Mouse (Mus musculus) midbrain, embryonic 12.5 days (tissue): ENCODE measurements around the gene Fkbp5. TPM values are rescaled to one million over a fixed set of nuclear protein-coding genes. Genes with fewer than 3 reads are reported as not detected.

Experiments used
- ATAC-seq: fragments of 200-750 bp; cut with Nextera tagmentation; 2 replicates; pipeline ENCODE4 v1.8.0; 2017; ENCODE audit warnings: low read depth, moderate TSS enrichment, moderate library complexity; ENCODE audit not compliant: low FRiP score
- H3K27ac ChIP-seq: fragments of 300-500 bp; sonication (generic); replicated peaks from 2 replicates; pipeline ENCODE4 v1.5.1; 2016; ENCODE audit warnings: mild to moderate bottlenecking
- H3K27me3 ChIP-seq: fragments of 300-500 bp; sonication (generic); 2 replicates; pipeline ENCODE4 v1.6.1; 2016; ENCODE audit warnings: mild to moderate bottlenecking
- H3K36me3 ChIP-seq: fragments of 300-500 bp; sonication (generic); 2 replicates; pipeline ENCODE4 v1.6.1; 2016
- H3K4me1 ChIP-seq: fragments of 300-500 bp; sonication (generic); 2 replicates; pipeline ENCODE4 v1.6.1; 2016
- H3K4me2 ChIP-seq: fragments of 300-500 bp; sonication (generic); replicated peaks from 2 replicates; pipeline ENCODE4 v1.6.1; 2016; ENCODE audit warnings: mild to moderate bottlenecking, moderate library complexity
- H3K4me3 ChIP-seq: fragments of 300-500 bp; sonication (generic); 2 replicates; pipeline ENCODE4 v1.5.1; 2016; ENCODE audit warnings: mild to moderate bottlenecking
- H3K9ac ChIP-seq: fragments of 300-500 bp; sonication (generic); replicated peaks from 2 replicates; pipeline ENCODE4 v1.6.1; 2016; ENCODE audit warnings: mild to moderate bottlenecking, moderate library complexity
- H3K9me3 ChIP-seq: fragments of 300-500 bp; sonication (generic); 2 replicates; pipeline ENCODE4 v1.6.1; 2016; ENCODE audit warnings: mild to moderate bottlenecking
- WGBS: fragments of 180-500 bp; shearing (Covaris S2); methylation state at CpG from one replicate; pipeline ENCODE4 v1.1.7; 2016; 5-methylcytosine and 5-hydroxymethylcytosine counted together
- microRNA-seq: library from miRNA; unstranded; fragments of <30 nt; microRNA quantifications from one replicate; pipeline ENCODE4, GENCODE M21; 2017
- polyA plus RNA-seq: library from polyadenylated mRNA; unstranded; fragments of >200 nt; fragmentation: Nextera tagmentation; extraction: Ambion mirVana; gene quantifications from 2 replicates; pipeline ENCODE4 v1.2.1, GENCODE M21; 2016

Fkbp5 gene
- polyA plus RNA-seq, 1 experiment from 2014 or later: 38.2 TPM

DNA sequence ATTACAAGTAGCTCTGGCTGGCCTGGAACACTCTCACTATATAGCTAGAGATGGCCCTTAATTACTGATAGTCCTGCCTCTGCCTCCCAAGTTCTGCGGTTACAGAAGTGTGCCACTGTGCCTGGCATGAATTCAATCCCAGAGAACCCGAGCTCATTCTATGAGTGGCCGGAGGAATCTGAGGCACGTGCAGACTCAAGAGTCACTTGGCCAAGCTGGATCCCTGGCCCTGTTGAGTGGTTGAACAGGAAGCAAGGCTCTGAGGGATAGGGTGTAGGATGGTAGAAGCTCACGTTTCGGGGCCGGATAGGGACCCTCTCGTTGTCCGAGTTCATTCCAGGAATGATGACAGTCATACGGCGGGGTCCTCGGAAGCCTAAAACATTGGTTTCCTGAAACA, 161.5 kb downstream of the Fkbp5 start:
- ATAC-seq: no peak
- H3K27me3 ChIP-seq: peaks cover 73% of the 10 kb centered on the region
- whole genome bisulfite sequencing: 91% methylated on average over 12 of the region's 12 CpGs

DNA sequence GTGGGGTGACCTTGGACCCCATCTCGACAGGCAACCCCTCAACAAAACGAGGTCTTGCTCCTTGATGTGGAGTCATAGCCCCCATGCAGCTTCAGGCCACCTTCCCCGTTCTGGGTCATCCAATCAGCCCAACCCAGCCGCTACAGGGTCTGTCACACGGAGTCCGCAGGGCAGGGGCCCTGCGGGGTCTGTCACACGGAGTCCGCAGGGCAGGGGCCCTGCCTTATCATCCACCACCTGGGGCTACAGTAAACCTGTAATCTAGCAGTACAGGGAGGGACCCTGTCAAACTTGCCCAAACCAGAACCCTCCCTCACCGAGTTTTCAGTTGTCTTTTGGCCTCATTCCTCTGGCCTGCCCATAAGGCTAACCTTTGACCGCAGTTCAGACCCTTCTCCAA, 165.3 kb downstream of the Fkbp5 start:
- Histone ChIP-seq H3K9ac (no peak overlapping the region), H3K4me1 (peaks cover 36% of the 10 kb centered on the region), H3K27me3 (peaks cover 58% of the 10 kb centered on the region), H3K4me3 (no peak overlapping the region), H3K27ac (no peak overlapping the region), H3K4me2 (peak overlapping the region; percentile 88; the same call in 1 of the 2 replicates), H3K9me3 (no peaks in the 10 kb centered on the region), H3K36me3 (no peaks in the 10 kb centered on the region)
- 14% methylated on average over 11 of the region's 11 CpGs for WGBS
- ATAC-seq: no peak

More for the DNA sequence above, 161.5 kb downstream of the Fkbp5 start:
- peaks cover 12% of the 10 kb centered on the region for H3K4me1 ChIP-seq
- H3K4me2 ChIP-seq: no peak overlapping the region
- H3K9ac ChIP-seq: no peak overlapping the region
- no peak overlapping the region for H3K27ac ChIP-seq
- H3K9me3 ChIP-seq: 0 out of 2 replicates have a peak, but pooled peaks cover 3% of the 10 kb centered on the region
- H3K36me3 ChIP-seq: no peaks in the 10 kb centered on the region
- H3K4me3 ChIP-seq: no peak overlapping the region

DNA sequence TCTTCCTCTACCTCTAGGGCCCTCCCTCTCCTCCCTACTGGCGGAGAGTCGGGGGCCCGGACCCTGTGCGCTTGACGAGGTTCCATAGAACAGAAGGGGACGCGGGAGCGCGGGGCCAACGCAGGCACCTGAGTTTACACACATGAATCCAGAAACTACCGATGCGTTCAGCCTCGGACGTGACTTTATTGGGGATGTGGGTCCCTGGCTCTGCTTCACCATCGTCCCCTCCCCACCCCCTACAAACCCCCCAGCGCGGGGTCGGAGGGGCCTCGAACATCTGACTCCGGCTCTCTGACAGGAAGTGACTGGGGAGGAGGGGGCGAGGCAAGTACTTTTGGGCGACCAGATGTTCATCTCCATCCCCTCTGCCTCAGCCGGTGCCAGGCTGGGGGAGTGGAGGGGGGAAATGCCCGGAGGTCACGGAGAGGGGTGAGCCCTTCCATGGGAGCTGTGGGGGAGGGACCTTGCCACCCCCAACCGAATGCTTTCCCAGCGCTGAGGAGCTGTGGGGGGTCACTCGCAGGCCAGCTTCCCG, 165.9 kb downstream of the Fkbp5 start:
- no peak for ATAC-seq
- Histone ChIP-seq H3K9me3 (no peaks in the 10 kb centered on the region), H3K27me3 (peaks cover 52% of the 10 kb centered on the region), H3K9ac (peak overlapping the region; percentile 60), H3K4me2 (peak overlapping the region; percentile 88), H3K36me3 (no peaks in the 10 kb centered on the region), H3K4me1 (peaks cover 36% of the 10 kb centered on the region), H3K27ac (peak overlapping the region; percentile 65; the same call in 1 of the 2 replicates), H3K4me3 (peak overlapping the region; percentile 63)
- under 1% methylated on average over 29 of the region's 29 CpGs for WGBS

DNA sequence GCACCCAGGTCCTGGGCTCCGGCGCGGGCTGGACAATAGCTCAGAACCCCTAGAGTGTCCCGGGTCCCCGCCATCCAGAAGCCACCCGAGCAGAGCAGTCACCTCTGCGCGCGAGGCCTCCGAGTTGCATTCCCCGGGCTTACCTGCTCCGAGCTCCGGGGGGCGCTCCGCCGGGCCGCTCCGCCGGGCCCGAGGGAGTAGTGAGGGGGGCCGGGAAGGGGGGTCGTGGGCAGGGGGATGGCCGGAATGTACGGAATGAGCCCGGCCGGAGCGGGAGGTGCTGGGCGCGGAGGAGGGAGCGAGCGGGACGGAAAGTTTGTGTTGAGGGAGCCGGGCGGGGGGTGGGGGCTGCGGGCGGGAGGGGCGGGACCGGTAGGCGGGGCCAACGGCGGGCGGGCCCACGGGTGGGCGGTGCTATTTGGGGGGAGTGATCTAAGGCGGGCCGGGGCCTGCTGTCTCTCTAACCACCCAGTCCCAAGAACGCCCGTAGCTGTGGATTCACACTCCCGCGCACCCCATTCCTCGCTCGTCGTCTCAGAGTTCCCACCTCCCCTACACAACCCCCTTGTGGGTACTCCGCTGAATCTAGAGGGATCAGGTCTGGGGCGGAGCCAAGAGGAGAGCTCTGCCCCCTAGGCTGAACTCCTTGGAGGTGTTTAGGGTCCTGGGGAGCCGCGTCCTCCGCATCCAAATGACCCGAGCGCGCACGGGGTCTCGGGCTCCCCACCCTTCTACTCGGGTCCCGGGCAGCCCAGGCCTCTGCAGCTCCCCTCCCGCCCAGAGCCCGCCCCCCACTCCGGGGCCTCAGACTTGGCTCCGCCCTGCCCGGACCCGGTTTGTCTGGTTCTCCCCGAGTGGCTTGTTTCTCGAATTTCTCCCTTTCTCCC, 166.6 kb downstream of the Fkbp5 start, which contains the start of gene Tead3:
Gene Tead3, minus strand, starts transcription at position 352 of the 887 bp plus-strand sequence.
- peaks cover 41% of the 10 kb centered on the region for H3K4me1 ChIP-seq
- WGBS: under 1% methylated on average over 73 of the region's 73 CpGs
- H3K27me3 ChIP-seq: peaks cover 51% of the 10 kb centered on the region
- H3K9ac ChIP-seq: peak within 1 kb of the TSS; percentile 77
- peak within 1 kb of the TSS; percentile 88 for H3K4me2 ChIP-seq
- ATAC-seq: peak; percentile 78
- no peaks in the 10 kb centered on the region for H3K36me3 ChIP-seq
- peak within 1 kb of the TSS; percentile 65 for H3K27ac ChIP-seq
- H3K9me3 ChIP-seq: no peaks in the 10 kb centered on the region
- H3K4me3 ChIP-seq: peak within 1 kb of the TSS; percentile 63

DNA sequence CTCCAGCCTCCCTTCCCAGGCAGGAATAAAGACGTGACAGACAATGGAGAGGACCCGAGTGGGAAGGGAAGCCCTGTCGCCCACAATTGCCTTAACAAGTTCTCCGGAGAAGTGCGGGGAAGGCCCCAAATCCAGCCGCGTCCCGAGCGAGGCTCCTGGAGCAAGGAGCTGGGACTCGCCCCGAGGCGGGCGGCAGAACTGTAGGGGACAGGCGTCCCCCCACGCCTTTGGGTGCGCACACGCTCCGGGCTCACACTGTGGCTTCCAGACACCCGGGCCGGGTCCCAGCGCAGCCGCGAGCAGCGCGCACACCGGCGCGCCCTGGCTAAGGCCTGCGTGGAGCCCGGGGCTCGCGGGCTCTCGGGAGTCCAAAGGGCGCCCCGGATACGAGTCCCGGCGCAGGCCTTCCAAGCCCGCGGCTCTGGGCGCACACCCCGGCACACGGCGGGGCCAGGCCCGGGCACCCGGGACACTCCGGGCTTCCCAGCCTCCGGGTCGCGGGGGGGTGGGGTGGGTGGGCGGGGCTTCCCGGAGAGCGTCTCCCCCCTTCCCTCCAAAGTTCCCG, 167.3 kb downstream of the Fkbp5 start:
- WGBS: under 1% methylated on average over 52 of the region's 54 CpGs
- H3K27me3 ChIP-seq: peaks cover 51% of the 10 kb centered on the region

DNA sequence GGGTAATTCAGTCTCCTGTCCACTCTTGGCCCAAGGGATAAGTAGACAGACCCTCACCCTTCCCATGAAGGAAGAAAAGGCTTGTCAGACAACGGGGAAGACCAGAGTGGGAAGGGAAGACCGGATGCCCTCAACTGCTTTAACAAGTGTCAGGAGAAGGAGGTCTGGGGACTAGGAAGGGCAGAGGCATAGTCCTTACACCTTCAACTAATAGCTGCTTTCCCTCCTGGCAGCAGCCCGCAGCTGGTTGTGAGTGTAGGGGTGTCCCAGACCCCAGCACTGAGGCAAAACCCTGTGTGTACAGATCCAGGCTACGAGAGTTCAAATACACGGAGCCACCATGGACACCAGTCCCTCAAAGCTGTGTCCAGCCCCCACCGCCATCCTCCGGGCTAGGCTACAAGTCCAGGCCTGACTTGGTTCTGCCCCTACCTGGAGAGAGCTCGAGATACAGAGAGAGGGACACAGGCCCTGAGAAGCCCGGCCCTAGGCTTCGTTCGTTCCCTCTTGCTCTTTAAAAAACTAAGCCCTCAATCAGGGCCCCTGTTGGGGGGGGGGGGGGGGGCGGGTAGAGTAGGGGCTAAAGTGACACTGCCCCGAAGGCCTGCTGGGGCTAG, 168.0 kb downstream of the Fkbp5 start:
- peaks cover 51% of the 10 kb centered on the region for H3K27me3 ChIP-seq
- ATAC-seq: no peak
- H3K4me1 ChIP-seq: peaks cover 50% of the 10 kb centered on the region
- peak overlapping the region; percentile 63 for H3K4me3 ChIP-seq
- H3K9ac ChIP-seq: peak overlapping the region; percentile 77
- H3K9me3 ChIP-seq: no peaks in the 10 kb centered on the region
- WGBS: 15% methylated on average over 12 of the region's 13 CpGs
- peak overlapping the region; percentile 55; the same call in 1 of the 2 replicates for H3K27ac ChIP-seq
- no peaks in the 10 kb centered on the region for H3K36me3 ChIP-seq
- peak overlapping the region; percentile 88 for H3K4me2 ChIP-seq

More for the DNA sequence above, 167.3 kb downstream of the Fkbp5 start:
- Histone ChIP-seq H3K9ac (peak overlapping the region; percentile 77), H3K4me1 (peaks cover 48% of the 10 kb centered on the region), H3K4me2 (peak overlapping the region; percentile 88), H3K36me3 (no peaks in the 10 kb centered on the region), H3K27ac (peak overlapping the region; percentile 55), H3K9me3 (no peaks in the 10 kb centered on the region), H3K4me3 (peak overlapping the region; percentile 63)
- peak; percentile 39 for ATAC-seq

Small RNA genes lying within 50 kb of the gene (microRNA-seq; reads per million reads assigned to microRNA genes)
- not detected for gene Gm25195
- not detected for gene Mir6969

Other genes with a start within 250 kb of the Fkbp5 start
- 28.5 and 30.5 TPM in 2 replicates for gene Fance, start 204.0 kb downstream of the Fkbp5 start, polyA plus RNA-seq
- 329 and 373 TPM in 2 replicates for gene Rpl10a, start 189.1 kb downstream of the Fkbp5 start, polyA plus RNA-seq
- gene Tead3, start 166.7 kb downstream of the Fkbp5 start, polyA plus RNA-seq: 5.2 and 5.7 TPM in 2 replicates
- 4.9 and 5.1 TPM in 2 replicates for gene Tulp1, start 152.3 kb downstream of the Fkbp5 start, polyA plus RNA-seq
- not detected in 2 replicates for gene Armc12, start 13.3 kb upstream of the Fkbp5 start, polyA plus RNA-seq
- gene Clpsl2, start 31.9 kb upstream of the Fkbp5 start, polyA plus RNA-seq: not detected in 2 replicates
- gene Clps, start 43.2 kb upstream of the Fkbp5 start, polyA plus RNA-seq: not detected in 2 replicates
- gene Lhfpl5, start 58.1 kb upstream of the Fkbp5 start, polyA plus RNA-seq: 1.7 TPM in 2 replicates
- 117 and 126 TPM in 2 replicates for gene Srpk1, start 105.2 kb upstream of the Fkbp5 start, polyA plus RNA-seq
- gene Slc26a8, start 172.7 kb upstream of the Fkbp5 start, polyA plus RNA-seq: 0.68 and 0.91 TPM in 2 replicates
- gene Mapk14, start 173.8 kb upstream of the Fkbp5 start, polyA plus RNA-seq: 36.6 and 40.7 TPM in 2 replicates
- 3.4 and 3.5 TPM in 2 replicates for gene AC170998.1, start 208.6 kb upstream of the Fkbp5 start, polyA plus RNA-seq